Mouse (Mus musculus): ENCODE data around the gene Hoxd4. TPM values are rescaled to one million over a fixed set of nuclear protein-coding genes. Genes with fewer than 3 reads are reported as not detected.

The Hoxd4 gene
- total RNA-seq, 4 experiments from 2014 or later: 0.32 to 0.79 (median 0.38) TPM

GRCm38 (mm10) chr2:74691995-74692807 is 19.5 kb upstream of the Hoxd4 start:
- DNase-seq (ENCODE audit: low spot score): no peak

DNA sequence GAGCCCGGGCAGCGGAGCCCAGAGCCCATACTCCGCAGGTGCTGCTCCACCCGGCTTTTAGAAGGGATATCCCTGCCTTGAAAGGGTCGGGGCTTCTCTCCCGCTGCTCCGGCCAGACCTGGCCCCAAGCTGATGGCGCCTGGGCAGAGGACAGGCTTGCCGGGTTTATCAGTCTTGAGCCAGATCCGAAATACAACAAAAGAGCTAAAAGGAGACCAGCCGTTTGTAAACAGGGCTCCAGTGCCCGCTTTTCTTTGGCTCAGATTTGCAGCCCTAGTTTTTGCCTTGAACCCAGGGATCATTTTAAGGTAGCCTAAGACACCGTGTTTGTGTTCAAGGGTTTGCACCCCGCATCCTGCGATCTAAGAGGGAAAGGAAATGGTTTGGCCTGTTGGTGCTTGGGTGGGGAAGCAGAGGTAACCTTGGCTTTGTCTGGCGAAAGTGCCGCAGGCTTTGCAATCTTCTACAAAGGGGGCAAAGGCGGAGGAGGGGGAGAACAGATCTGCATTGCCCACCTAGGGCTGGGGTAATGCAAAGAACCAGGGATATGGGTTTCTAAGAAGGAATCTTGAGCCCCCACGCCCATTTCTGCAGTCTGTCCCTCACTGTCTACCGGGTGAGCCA is 18.8 kb upstream of the Hoxd4 start:
- DNase-seq (ENCODE audit: low spot score): no peak

- DNase-seq (ENCODE audit: low spot score): no peak
These were observed 18.3 kb upstream of the Hoxd4 start for GRCm38 (mm10) chr2:74693432-74693827.

GRCm38 (mm10) chr2:74694066-74694465 is 17.7 kb upstream of the Hoxd4 start:
- DNase-seq (ENCODE audit: low spot score): no peak

GRCm38 (mm10) chr2:74695383-74695782 is 16.3 kb upstream of the Hoxd4 start:
- no peak for DNase-seq (ENCODE audit: low spot score)

DNA sequence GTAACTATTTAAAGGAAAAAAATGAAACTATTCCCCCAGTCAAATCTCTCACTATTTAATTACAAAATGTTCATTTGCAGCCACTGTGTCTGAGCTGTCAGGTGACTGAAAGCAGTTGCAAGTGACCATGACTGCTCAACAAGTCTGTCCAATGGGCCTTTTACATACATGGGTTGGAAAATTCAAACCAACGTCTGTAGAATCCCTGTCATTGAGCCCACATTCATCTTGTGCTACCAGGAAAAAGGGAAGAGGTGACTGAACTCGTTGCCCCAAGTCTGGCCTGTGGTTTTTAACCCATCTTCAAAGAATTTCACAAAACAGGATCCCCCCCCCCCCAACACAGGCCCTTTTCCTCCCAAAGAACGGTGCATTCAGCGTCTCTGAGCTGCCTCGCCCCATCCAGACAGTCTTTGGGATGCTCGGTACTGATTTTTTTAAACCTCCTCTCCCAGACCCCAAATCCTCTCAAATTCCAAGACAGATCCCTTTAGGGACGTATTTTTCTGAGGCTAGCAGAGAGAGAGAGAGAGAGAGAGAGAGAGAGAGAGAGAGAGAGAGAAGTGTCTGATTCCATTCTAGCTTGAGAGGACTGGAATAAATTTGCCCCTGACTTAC is 15.8 kb upstream of the Hoxd4 start:
- no peak for DNase-seq (ENCODE audit: low spot score)

DNA sequence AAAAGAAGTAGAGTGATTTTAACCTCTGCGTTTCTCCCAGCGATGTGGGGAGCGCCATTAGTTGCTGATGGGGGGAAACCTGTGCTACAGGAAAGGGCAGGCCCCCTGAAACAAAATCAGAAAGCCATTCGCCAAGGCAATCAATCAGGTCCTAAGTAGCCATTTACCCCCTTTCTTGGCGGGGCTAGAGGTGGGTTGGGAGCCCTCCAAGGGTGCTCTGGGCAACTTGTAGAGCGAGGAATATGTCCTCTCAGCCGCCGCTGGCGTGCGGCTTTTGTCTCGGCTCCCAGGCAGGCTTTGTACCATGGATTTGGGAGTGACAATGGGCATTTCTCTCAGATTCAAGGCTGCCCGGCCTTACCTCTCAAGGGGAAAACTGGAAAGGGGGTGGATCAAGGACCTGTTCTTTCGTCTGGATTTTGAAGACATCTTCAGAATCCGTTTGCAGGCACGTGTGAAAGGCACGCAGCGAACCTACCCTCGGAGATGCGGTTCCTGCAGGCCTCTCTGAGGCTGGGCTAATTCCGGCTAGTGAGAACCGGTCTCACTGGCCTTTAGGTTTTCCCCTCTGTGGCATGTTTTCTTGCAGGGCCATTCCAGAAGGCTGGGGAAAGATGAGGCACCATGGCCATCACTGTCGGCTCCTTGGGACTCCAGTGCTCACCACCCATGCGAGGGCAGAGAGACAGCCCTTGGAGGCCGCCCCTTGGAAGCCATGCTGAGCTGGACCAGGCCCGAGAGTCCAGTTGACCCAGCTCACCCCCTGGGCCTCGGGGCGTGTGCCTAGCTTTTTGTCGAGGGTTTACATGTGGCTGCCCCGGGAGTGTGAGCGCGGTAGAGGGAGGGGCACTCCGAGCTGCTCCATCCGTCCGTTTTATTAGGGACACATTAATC is 15.0 kb upstream of the Hoxd4 start:
- no peak for DNase-seq (ENCODE audit: low spot score)

DNA sequence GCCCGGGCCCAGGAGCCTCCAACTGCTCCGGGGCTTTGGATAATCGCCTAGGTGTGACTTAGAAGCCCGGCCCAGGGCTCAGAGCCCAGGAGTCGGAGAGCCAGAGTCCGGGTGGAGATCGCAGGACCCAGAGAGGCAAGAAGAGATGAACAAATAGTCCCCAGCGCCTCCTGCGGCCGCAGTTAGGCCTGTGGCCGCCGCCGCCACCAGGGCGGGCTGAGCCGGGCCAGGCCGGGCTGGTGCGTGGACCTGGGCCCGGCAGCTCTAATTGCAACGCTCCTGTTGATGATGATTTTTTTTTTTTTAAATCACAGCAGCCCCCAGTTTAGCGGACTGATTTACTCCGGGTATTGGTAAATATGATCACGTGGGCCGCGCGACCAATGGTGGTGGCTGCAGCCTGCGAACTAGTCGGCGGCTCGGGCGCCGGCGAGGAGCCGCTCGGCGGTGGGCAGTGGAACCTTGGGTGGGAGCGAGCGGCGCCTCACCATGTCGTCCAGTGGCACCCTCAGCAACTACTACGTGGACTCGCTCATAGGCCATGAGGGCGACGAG is 14.1 kb upstream of the Hoxd4 start, which contains the start of gene Hoxd9:
Hoxd9 (plus strand) TSS at position 161 of the 555 bp plus-strand sequence.
- no peak for DNase-seq (ENCODE audit: low spot score)

- no peak for DNase-seq (ENCODE audit: low spot score)
These were observed 13.3 kb upstream of the Hoxd4 start for GRCm38 (mm10) chr2:74698201-74699052.

GRCm38 (mm10) chr2:74699053-74699430 is 12.7 kb upstream of the Hoxd4 start:
- DNase-seq (ENCODE audit: low spot score): no peak

DNA sequence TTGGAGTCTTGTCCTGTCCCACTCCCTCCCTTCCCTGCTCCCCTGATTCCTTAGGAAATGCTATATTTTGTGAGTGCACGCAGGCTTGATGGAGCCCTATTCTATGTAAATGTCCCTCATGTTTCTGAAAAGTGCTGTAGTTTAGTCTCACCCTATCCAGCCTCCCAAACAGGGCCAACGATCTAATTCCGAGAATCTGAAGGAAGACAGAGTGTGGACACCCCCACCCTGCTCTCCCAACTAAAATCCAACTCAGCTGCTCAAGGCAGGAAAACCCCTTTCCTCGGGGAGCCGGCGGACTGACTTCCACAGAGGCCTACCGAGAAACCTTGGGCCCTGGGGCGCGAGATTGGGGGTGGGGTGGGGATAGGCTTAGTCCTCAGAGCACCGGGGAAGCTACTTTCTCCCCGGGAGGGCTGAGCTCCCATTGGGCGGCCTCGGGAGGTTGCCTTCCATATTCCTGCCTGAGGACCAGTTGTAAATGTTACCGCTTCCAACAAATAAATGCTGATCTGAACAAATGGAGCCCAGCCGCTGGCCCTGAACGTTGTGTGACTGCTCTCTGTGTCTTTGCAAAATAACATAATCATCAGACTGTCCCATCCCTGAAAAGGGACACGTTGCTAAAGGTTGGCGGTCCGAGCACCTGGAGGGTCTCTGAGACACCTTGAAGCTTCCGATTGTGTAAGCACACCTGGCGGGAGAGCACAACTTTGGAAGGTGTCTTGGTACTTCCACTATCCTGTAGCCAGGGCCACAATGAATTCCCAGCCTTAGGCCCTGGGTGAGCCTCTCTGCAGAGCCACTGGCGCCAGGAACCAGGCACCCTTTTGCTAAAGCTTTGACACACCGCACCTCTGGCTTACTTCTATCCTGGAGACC is 11.8 kb upstream of the Hoxd4 start:
- DNase-seq (ENCODE audit: low spot score): no peak

DNA sequence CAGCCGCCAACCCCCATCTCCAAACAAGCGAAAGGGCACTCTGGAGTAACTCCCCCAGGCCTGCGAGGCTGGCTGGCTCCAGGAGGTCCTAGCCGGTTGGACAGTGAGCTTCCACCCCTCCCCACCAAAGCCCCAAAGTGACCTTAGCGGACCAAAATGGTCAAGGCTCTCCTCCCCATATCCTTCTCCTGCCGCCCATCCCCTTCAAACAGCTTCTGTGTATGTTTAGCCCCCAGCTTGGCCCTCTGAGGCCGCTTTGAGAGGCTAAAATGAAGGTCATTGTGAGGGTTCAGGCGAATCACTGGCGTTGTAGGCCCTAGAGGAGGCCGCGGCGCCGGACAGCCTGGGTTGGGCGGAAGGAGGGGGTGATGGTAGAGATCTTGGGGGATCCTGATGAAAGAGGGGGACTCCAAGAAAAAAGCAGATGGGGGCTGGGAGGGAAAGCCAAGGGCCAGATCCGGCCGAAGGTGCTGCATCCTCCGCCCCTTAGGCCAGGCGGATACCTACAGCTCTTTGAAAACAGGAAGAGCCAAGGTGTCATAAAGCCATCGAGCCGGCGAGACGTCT is 11.1 kb upstream of the Hoxd4 start:
- DNase-seq (ENCODE audit: low spot score): no peak

- DNase-seq (ENCODE audit: low spot score): peak; percentile 78
These were observed 9.5 kb upstream of the Hoxd4 start for GRCm38 (mm10) chr2:74701949-74702819.

DNA sequence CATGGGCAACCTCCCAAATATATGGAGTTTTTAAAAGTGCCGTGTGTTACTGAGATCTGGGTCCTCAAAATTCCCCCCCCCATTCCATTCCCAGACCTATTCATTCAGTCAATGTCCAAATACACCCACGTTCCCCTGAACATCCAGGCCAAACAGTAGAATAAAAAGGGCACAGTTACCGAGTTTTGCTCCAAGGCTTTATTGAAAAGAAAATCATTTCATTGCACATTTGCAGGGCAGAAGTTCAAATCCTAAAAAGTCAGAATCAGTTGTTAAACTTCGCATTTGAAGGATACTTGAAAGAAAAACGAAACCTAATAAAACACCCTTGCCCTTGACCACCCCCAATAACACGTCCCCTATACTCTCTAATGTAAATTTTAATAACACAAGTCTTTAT is 8.9 kb upstream of the Hoxd4 start:
- DNase-seq (ENCODE audit: low spot score): no peak

GRCm38 (mm10) chr2:74703317-74703716 is 8.4 kb upstream of the Hoxd4 start:
- DNase-seq (ENCODE audit: low spot score): no peak

DNA sequence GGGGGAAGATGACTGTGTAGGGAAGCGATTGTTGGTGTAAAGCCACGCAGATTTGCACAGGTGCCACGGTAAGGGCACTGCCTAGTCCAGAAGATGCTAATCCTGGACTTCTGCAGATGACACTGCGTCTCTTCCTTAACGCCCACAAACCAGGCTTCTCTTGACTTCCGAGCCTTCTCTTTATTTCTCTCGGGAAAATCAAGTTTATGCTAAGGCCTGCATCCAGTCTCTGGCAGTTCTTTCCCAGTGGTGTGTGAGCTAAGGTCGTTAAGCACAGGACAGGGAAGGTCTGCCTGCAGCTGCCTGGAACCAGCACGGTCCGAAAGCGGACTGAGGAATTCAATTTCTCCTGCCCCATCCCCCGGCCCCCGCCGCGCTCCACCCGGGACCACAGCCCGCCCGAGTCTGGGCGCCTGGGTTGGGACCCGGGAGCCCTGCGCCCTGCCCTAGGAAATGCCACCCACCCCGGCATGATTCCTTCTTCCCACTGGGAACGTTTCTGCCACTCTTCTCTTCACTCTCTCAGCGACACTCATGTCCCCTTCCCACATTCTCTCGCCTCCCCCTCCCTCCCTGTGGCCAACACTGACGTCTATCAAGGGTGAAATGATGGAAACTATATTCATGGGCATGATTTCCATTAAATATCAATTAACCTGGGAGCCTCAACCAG is 7.9 kb upstream of the Hoxd4 start:
- no peak for DNase-seq (ENCODE audit: low spot score)

DNA sequence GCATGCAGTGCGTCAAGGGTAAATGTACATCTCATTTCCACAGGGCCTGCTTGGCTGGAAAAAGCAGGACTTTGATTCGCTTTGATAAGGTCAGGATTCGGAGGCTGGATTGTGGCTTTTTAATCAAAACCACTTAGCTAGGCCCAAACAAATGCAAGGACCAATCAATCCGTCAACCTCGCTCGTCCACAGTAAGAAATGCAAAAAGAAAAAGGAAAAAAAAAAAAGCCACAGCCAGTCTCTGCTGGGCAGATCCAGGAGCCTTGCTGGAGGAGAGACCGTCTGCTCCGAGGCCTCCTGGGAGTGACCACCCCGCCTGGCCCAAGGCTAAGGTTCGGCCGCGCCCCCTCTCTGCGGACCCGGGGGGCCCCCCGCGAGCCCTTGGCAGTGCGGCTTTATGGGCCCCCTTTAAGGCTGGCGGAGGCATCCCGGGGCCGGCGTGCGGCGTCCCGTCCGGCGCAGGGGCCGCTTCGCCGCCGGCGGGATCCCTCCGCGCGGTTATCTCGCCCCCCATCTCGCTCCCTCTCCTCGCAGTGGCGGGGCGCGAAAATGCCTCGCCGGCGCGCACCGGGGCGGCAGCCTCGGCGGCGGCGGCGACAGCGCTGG is 7.2 kb upstream of the Hoxd4 start, which contains the start of gene Hoxd8:
Hoxd8 (plus strand) TSS at position 223 of the 606 bp plus-strand sequence.
- no peak for DNase-seq (ENCODE audit: low spot score)

Data from heart, adult 8-10 months (tissue).